Comparison of ENCODE assay signal across 21 mouse cellular contexts in genomic region chr17:63718972-63719715, GRCm38 (mm10).
DNase-seq lines count a peak whose midpoint lies in the region; ATAC-seq lines count a peak whose summit lies in the region.
"Had no signal": no experiment of that assay in that cellular context is flagged by ENCODE, and none has a peak within 500 bp of the region (broad histone marks: within the 10 kb centered on the region; RNA-seq: fewer than 3 reads in every experiment).

No protein-coding gene starts in this region.

- no peaks in the 10 kb centered on the region for H3K27me3 ChIP-seq in hindbrain, embryonic 15.5 days
- H3K27me3 ChIP-seq in hindbrain, embryonic 12.5 days: no peaks in the 10 kb centered on the region
- H3K27me3 ChIP-seq in neural tube, embryonic 12.5 days (replicated peaks): no peaks in the 10 kb centered on the region
- H3K27me3 ChIP-seq: embryonic facial prominence, embryonic 13.5 days; liver, embryonic 15.5 days; midbrain, embryonic 13.5 days had no signal

- peak; percentile 15 for DNase-seq in embryo, embryonic 10.5 days (ENCODE audit: low spot score)
- DNase-seq in embryo, embryonic 10 days (ENCODE audit: low spot score): no peak
- peak; percentile 30 for DNase-seq in forelimb bud, embryonic 11.5 days (ENCODE audit: low read depth, low spot score)
- DNase-seq in layer of hippocampus, postnatal 14 days (ENCODE audit: low spot score in 2 of 2): no peak
- no peak for DNase-seq in cerebellum, adult 9-10 months
- DNase-seq: adrenal gland, adult 8-10 months; cerebellum, adult 9-11 months; gastrocnemius, postnatal 36 days; heart, postnatal 14 days; kidney, adult 9 months; thymus, postnatal 36 days had no signal

- H3K9me3 ChIP-seq in hindbrain, embryonic 15.5 days: no peaks in the 10 kb centered on the region
- no peaks in the 10 kb centered on the region for H3K9me3 ChIP-seq in hindbrain, embryonic 12.5 days (replicated peaks)
- no peaks in the 10 kb centered on the region for H3K9me3 ChIP-seq in neural tube, embryonic 12.5 days
- H3K9me3 ChIP-seq: embryonic facial prominence, embryonic 13.5 days; heart, embryonic 10.5 days; limb, embryonic 15.5 days; liver, embryonic 15.5 days; midbrain, embryonic 13.5 days had no signal

- 44% methylated on average over 16 of the region's 16 CpGs for WGBS in hindbrain, embryonic 15.5 days
- WGBS in hindbrain, embryonic 12.5 days: 70% methylated on average over 16 of the region's 16 CpGs
- 65% methylated on average over 16 of the region's 16 CpGs for WGBS in neural tube, embryonic 12.5 days

- no peak overlapping the region for H3K9ac ChIP-seq in hindbrain, embryonic 15.5 days
- no peak overlapping the region for H3K9ac ChIP-seq in hindbrain, embryonic 12.5 days
- no peak overlapping the region for H3K9ac ChIP-seq in neural tube, embryonic 12.5 days
- H3K9ac ChIP-seq: embryonic facial prominence, embryonic 13.5 days; limb, embryonic 15.5 days; liver, embryonic 15.5 days; midbrain, embryonic 13.5 days had no signal

- ATAC-seq in hindbrain, embryonic 15.5 days (ENCODE audit: low FRiP score, low read depth): peak; percentile 76
- ATAC-seq in hindbrain, embryonic 12.5 days (ENCODE audit: low FRiP score): no peak
- ATAC-seq in neural tube, embryonic 12.5 days (ENCODE audit: low FRiP score, low read depth): peak; percentile 45
- ATAC-seq: midbrain, embryonic 13.5 days had no signal

- peaks cover 14% of the 10 kb centered on the region for H3K4me1 ChIP-seq in hindbrain, embryonic 15.5 days (replicated peaks)
- H3K4me1 ChIP-seq in hindbrain, embryonic 12.5 days: peaks cover 11% of the 10 kb centered on the region; the same call in 1 of the 2 replicates
- H3K4me1 ChIP-seq in neural tube, embryonic 12.5 days: peaks cover 5% of the 10 kb centered on the region; the same call in 1 of the 2 replicates
- H3K4me1 ChIP-seq: embryonic facial prominence, embryonic 13.5 days; heart, embryonic 10.5 days; limb, embryonic 15.5 days; liver, embryonic 15.5 days had no signal

- H3K4me3 ChIP-seq in hindbrain, embryonic 15.5 days: no peak overlapping the region
- no peak overlapping the region for H3K4me3 ChIP-seq in hindbrain, embryonic 12.5 days
- no peak overlapping the region for H3K4me3 ChIP-seq in neural tube, embryonic 12.5 days
- H3K4me3 ChIP-seq: embryonic facial prominence, embryonic 13.5 days; heart, embryonic 10.5 days; limb, embryonic 15.5 days; liver, embryonic 15.5 days; midbrain, embryonic 13.5 days; myocyte had no signal

- H3K27ac ChIP-seq in hindbrain, embryonic 15.5 days (replicated peaks): peak overlapping the region; percentile 45; the same call in 1 of the 2 replicates
- H3K27ac ChIP-seq in hindbrain, embryonic 12.5 days: no peak overlapping the region
- no peak overlapping the region for H3K27ac ChIP-seq in neural tube, embryonic 12.5 days
- H3K27ac ChIP-seq: embryonic facial prominence, embryonic 13.5 days; heart, embryonic 10.5 days; limb, embryonic 15.5 days; liver, embryonic 15.5 days; macrophage; midbrain, embryonic 13.5 days had no signal

- H3K4me2 ChIP-seq in hindbrain, embryonic 15.5 days: no peak overlapping the region
- H3K4me2 ChIP-seq in hindbrain, embryonic 12.5 days (replicated peaks): no peak overlapping the region
- H3K4me2 ChIP-seq in neural tube, embryonic 12.5 days (replicated peaks): no peak overlapping the region
- H3K4me2 ChIP-seq: embryonic facial prominence, embryonic 13.5 days; limb, embryonic 15.5 days; liver, embryonic 15.5 days; midbrain, embryonic 13.5 days had no signal

- no peaks in the 10 kb centered on the region for H3K36me3 ChIP-seq in hindbrain, embryonic 15.5 days
- no peaks in the 10 kb centered on the region for H3K36me3 ChIP-seq in hindbrain, embryonic 12.5 days
- no peaks in the 10 kb centered on the region for H3K36me3 ChIP-seq in neural tube, embryonic 12.5 days
- H3K36me3 ChIP-seq: embryonic facial prominence, embryonic 13.5 days; heart, embryonic 10.5 days; limb, embryonic 15.5 days; liver, embryonic 15.5 days; midbrain, embryonic 13.5 days had no signal

Comparison
In these comparisons a context has a peak if more than half of its experiments do, and no peak if none do; other contexts are left out.
1. DNase-seq: peak in embryo, embryonic 10.5 days (single experiment) and forelimb bud, embryonic 11.5 days (single experiment); none in embryo, embryonic 10 days (single experiment), layer of hippocampus, postnatal 14 days (0 of 2) and cerebellum, adult 9-10 months (single experiment).